Mouse (Mus musculus): ENCODE results near the gene Ncapd3.

Ncapd3 gene

DNA sequence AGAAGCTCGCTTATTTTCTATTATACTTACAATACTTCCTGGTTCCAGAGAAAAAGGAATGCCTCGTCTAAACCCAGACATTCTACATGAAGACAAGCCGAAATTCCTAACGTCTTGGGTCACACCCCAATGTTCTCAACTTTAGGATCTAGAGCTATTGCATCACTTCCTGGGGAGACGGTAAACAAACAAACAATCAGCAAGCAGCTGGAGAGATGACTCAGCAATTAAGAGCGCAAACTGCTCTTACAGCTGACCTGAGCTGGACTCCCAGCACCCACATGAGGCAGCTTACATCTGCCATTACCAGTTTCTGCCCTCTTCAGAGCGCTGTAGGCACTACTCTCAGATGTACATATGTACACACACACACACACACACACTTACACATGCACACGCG lies 91.3 kb downstream of the Ncapd3 start:
- no peak for DNase-seq (ENCODE audit: extremely low read depth, insufficient read length, low spot score)

- DNase-seq (ENCODE audit: extremely low read depth, insufficient read length, low spot score): no peak
These were observed 92.1 kb downstream of the Ncapd3 start for GRCm38 (mm10) chr9:27122076-27122475.

DNA sequence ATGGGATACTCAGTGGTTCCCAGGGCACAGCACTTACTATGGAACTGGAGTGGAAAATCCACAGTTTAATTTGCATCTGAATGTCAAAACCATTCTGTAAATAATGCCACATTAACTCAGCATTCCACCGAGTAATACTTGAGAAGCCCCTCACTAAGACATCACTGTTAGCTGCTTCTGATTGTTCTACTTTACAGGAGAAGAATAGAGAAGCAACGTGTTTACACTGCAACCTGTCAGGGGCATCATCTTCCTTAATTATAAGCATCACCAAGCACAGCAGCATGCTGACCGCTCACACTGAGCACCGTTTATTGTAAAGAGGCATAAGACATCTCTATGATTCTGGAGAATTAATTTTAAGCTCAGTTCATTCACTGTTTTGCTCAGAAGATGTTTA lies 93.0 kb downstream of the Ncapd3 start:
- no peak for DNase-seq (ENCODE audit: extremely low read depth, insufficient read length, low spot score)

GRCm38 (mm10) chr9:27123947-27124346 lies 94.0 kb downstream of the Ncapd3 start:
- DNase-seq (ENCODE audit: extremely low read depth, insufficient read length, low spot score): no peak

DNA sequence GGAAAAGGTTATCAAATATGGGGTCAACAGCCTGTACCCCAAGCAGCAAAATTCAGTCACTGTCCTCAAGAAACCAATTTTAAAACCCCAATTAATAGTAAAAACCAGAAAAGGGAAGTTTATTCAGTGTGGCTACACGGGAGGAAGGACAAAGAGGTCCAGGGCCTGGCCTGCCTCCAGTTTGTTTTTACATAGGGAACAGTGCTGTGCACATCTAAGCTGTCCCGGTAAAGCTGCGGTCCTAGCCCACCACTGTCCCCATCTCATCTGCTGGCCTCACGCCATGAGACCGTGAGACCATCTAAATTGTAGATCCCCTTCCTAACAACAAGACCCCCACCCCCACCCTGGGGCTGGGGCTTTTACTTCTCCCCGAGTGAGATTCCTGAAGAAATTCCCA lies 95.5 kb downstream of the Ncapd3 start:
- no peak for DNase-seq (ENCODE audit: extremely low read depth, insufficient read length, low spot score)

DNA sequence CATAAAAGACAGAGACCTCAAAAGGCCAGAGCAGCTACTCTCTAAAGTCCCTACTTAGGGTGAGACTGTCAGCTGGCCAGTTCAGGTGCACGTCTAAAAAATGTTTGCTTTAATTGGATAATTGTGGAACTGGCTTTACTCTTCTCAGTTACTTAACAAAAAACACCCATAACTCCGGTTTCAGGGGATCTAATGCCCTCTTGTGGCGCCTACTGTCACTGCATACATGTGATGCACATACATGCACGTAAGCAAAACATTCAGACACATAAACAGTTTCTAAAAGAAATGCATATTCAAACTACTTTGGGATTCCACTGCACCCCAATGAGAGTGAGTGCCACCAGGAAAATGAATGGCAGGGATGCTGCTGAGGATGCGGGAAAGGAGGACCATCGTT lies 96.6 kb downstream of the Ncapd3 start:
- DNase-seq (ENCODE audit: extremely low read depth, insufficient read length, low spot score): no peak

- no peak for DNase-seq (ENCODE audit: extremely low read depth, insufficient read length, low spot score)
These were observed 98.7 kb downstream of the Ncapd3 start for GRCm38 (mm10) chr9:27128629-27129028.

- DNase-seq (ENCODE audit: extremely low read depth, insufficient read length, low spot score): no peak
These were observed 104.4 kb downstream of the Ncapd3 start for GRCm38 (mm10) chr9:27134410-27134809.

GRCm38 (mm10) chr9:27135372-27135771 lies 105.4 kb downstream of the Ncapd3 start:
- DNase-seq (ENCODE audit: extremely low read depth, insufficient read length, low spot score): no peak

DNA sequence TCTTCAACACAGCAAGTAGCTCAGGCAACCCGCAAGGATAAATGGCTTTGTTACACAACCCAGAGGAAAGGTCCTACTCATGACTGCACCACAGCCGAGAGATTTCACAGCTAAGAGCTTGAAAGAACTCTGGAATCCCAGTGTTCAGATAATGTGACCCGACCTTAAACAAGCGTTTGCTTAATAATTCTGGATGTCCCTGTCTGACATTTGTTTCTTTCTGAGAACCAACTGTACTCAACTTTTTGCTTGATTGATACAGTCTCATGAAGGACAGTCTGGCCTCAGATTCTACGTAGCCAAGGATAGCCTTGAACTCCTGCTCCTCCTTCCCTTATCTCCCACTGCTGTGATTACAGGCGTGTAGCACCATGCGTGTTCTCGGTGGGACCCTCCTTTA lies 106.7 kb downstream of the Ncapd3 start:
- no peak for DNase-seq (ENCODE audit: extremely low read depth, insufficient read length, low spot score)

GRCm38 (mm10) chr9:27140432-27141065 lies 110.6 kb downstream of the Ncapd3 start:
- no peak for DNase-seq (ENCODE audit: extremely low read depth, insufficient read length, low spot score)

DNA sequence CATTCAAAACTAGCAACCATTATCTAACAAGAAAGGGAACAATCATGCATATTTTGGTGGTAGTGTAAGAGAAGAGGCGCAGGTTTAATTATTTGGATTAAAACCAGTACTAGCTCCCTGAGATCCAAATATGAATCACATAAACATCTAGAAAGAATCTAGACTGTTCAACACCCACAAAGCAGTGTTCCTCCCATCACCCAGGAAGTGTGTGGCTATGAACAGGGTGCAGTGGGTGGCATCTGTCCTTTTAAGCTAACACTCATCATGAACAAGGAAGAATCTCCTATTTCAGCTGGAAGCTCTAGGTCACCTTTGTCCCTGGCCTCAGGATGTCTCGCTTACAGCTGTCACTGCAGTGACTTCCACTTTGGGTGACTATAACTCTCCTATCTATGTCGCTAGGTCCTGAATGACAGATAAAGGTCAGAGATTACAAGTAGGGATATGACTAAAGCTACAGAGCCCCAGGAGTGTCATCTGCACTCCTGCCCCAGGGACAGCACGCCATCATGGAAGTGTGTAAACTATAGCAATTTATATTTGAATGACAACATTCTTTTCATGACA lies 114.4 kb downstream of the Ncapd3 start:
- DNase-seq (ENCODE audit: extremely low read depth, insufficient read length, low spot score): no peak
